Mouse (Mus musculus): ENCODE data around the gene Cxcl1. TPM values are rescaled to one million over a fixed set of nuclear protein-coding genes. Genes with fewer than 3 reads are reported as not detected.

Cxcl1 gene
- polyA plus RNA-seq (2014; fragmentation: Illumina TruSeq; extraction: RNeasy Lipid Tissue Mini Kit (QIAGEN cat#74804); ENCODE audit: low read depth, low replicate concordance) = 2.5 TPM

GRCm38 (mm10) chr5:90890519-90891463 is at the start of gene Cxcl1:
Gene Cxcl1 (plus strand): TSS chr5:90891241.

GRCm38 (mm10) chr5:90903339-90904020 is 12.4 kb downstream of the Cxcl1 start, which contains the start of gene Cxcl2:
Gene Cxcl2 (plus strand): TSS chr5:90903871.

GRCm38 (mm10) chr5:90930971-90931851 is 40.2 kb downstream of the Cxcl1 start, which contains the start of gene Mthfd2l:
Gene Mthfd2l (plus strand): TSS chr5:90931117.

Other genes starting within 250 kb of the Cxcl1 start
- not detected for gene Cxcl5, start 131.9 kb upstream of the Cxcl1 start, polyA plus RNA-seq (2014; fragmentation: Illumina TruSeq; extraction: RNeasy Lipid Tissue Mini Kit (QIAGEN cat#74804); ENCODE audit: low read depth, low replicate concordance)
- 0.89 TPM for gene Ppbp, start 122.7 kb upstream of the Cxcl1 start, polyA plus RNA-seq (2014; fragmentation: Illumina TruSeq; extraction: RNeasy Lipid Tissue Mini Kit (QIAGEN cat#74804); ENCODE audit: low read depth, low replicate concordance)
- gene Pf4, start 118.8 kb upstream of the Cxcl1 start, polyA plus RNA-seq (2014; fragmentation: Illumina TruSeq; extraction: RNeasy Lipid Tissue Mini Kit (QIAGEN cat#74804); ENCODE audit: low read depth, low replicate concordance) = not detected
- not detected for gene Cxcl3, start 105.1 kb upstream of the Cxcl1 start, polyA plus RNA-seq (2014; fragmentation: Illumina TruSeq; extraction: RNeasy Lipid Tissue Mini Kit (QIAGEN cat#74804); ENCODE audit: low read depth, low replicate concordance)
- gene Cxcl15, start 96.7 kb upstream of the Cxcl1 start, polyA plus RNA-seq (2014; fragmentation: Illumina TruSeq; extraction: RNeasy Lipid Tissue Mini Kit (QIAGEN cat#74804); ENCODE audit: low read depth, low replicate concordance) = not detected
- gene Cxcl2, start 12.6 kb downstream of the Cxcl1 start, polyA plus RNA-seq (2014; fragmentation: Illumina TruSeq; extraction: RNeasy Lipid Tissue Mini Kit (QIAGEN cat#74804); ENCODE audit: low read depth, low replicate concordance) = not detected
- gene Mthfd2l, start 39.9 kb downstream of the Cxcl1 start, polyA plus RNA-seq (2014; fragmentation: Illumina TruSeq; extraction: RNeasy Lipid Tissue Mini Kit (QIAGEN cat#74804); ENCODE audit: low read depth, low replicate concordance) = 67.3 TPM
- not detected for gene Epgn, start 136.2 kb downstream of the Cxcl1 start, polyA plus RNA-seq (2014; fragmentation: Illumina TruSeq; extraction: RNeasy Lipid Tissue Mini Kit (QIAGEN cat#74804); ENCODE audit: low read depth, low replicate concordance)
- gene Ereg, start 183.4 kb downstream of the Cxcl1 start, polyA plus RNA-seq (2014; fragmentation: Illumina TruSeq; extraction: RNeasy Lipid Tissue Mini Kit (QIAGEN cat#74804); ENCODE audit: low read depth, low replicate concordance) = 0.08 TPM
- not detected for gene Areg, start 248.4 kb downstream of the Cxcl1 start, polyA plus RNA-seq (2014; fragmentation: Illumina TruSeq; extraction: RNeasy Lipid Tissue Mini Kit (QIAGEN cat#74804); ENCODE audit: low read depth, low replicate concordance)

Measured in kidney, adult 10 weeks (tissue).